ENCODE assay signal across 10 mouse cellular contexts in the genomic region with DNA sequence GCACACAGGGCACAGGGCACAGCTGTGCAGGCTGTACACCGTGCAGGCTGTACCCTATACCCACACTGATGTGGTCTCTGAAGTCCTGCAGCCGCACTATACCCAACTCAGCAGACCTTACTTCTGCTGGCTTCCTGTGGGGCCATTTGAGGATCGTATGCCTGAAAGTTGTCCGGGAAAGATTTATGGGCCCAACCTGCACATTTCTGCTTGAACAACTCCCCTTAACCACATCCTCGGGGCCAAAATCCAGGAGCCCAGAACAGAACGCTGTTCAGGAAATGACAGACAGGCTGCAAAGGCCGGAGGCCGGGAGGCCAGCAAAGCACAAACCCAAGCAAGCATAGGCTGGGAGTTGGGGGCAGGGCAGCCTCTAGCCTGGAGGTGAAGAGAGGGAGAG. TPM values are rescaled to one million over a fixed set of nuclear protein-coding genes. Genes with fewer than 3 reads are reported as not detected.
A peak's percentile ranks its signal among the peaks of the same experiment; 100 is the strongest.
DNase-seq lines count a peak whose midpoint lies in the region; ATAC-seq and TF ChIP-seq lines count a peak whose summit lies in the region.
"Had no signal": no experiment of that assay in that cellular context is flagged by ENCODE, and none has a peak within 500 bp of the region (broad histone marks: within the 10 kb centered on the region; RNA-seq: fewer than 3 reads in every experiment).

No protein-coding gene starts in this region.

- 0 out of 2 replicates have a peak, but pooled peaks cover 5% of the 10 kb centered on the region for H3K27me3 ChIP-seq in neural tube, embryonic 15.5 days (replicated peaks)
- H3K27me3 ChIP-seq in forebrain, postnatal 0 days (ENCODE audit: insufficient read depth, low read length), result no peaks in the 10 kb centered on the region
- peaks cover 11% of the 10 kb centered on the region for H3K27me3 ChIP-seq in limb, embryonic 13.5 days
- H3K27me3 ChIP-seq in heart, embryonic 10.5 days (ENCODE audit: insufficient read depth, poor library complexity, severe bottlenecking), result peaks cover 50% of the 10 kb centered on the region

- no peaks in the 10 kb centered on the region for H3K9me3 ChIP-seq in neural tube, embryonic 15.5 days (replicated peaks)
- no peaks in the 10 kb centered on the region for H3K9me3 ChIP-seq in forebrain, postnatal 0 days (ENCODE audit: low read length)
- no peaks in the 10 kb centered on the region for H3K9me3 ChIP-seq in limb, embryonic 13.5 days
- H3K9me3 ChIP-seq in heart, embryonic 10.5 days, result peaks cover 4% of the 10 kb centered on the region; the same call in 1 of the 2 replicates

- no peak overlapping the region for H3K27ac ChIP-seq in neural tube, embryonic 15.5 days (replicated peaks)
- H3K27ac ChIP-seq in forebrain, postnatal 0 days (ENCODE audit: low read depth, low read length), result peak overlapping the region; percentile 47; the same call in 1 of the 2 replicates
- 0 out of 2 replicates have a peak overlapping the region, but pooled peaks have one; percentile 15 for H3K27ac ChIP-seq in limb, embryonic 13.5 days
- H3K27ac ChIP-seq in heart, embryonic 10.5 days, result no peak overlapping the region

- ATAC-seq in neural tube, embryonic 15.5 days (ENCODE audit: low FRiP score), result no peak
- ATAC-seq in forebrain, postnatal 0 days, result no peak
- ATAC-seq in limb, embryonic 13.5 days (ENCODE audit: low FRiP score, low read depth), result peak; percentile 57; the same call in 1 of the 2 replicates
- ATAC-seq: intestine, postnatal 0 days had no signal

- peak; percentile 61 for DNase-seq in neural tube, embryonic 10.5 days (ENCODE audit: extremely low spot score, low spot score)
- no peak for DNase-seq in forebrain, postnatal 0 days
- no peak for DNase-seq in adrenal gland, adult (ENCODE audit: inconsistent age in 2 of 2, low spot score in 1 of 2)
- no peak for DNase-seq in heart, embryonic 10.5 days (ENCODE audit: low spot score)
- DNase-seq in gastrocnemius, postnatal 14 days, result no peak
- DNase-seq in adrenal gland, adult 18-20 months (ENCODE audit: low spot score in 2 of 2), result no peak
- DNase-seq: lung, postnatal 36 days had no signal

- H3K4me3 ChIP-seq in neural tube, embryonic 15.5 days (replicated peaks), result no peak overlapping the region
- H3K4me3 ChIP-seq in forebrain, postnatal 0 days (ENCODE audit: low read depth, low read length), result no peak overlapping the region
- no peak overlapping the region for H3K4me3 ChIP-seq in limb, embryonic 13.5 days
- no peak overlapping the region for H3K4me3 ChIP-seq in heart, embryonic 10.5 days

- no peak for TF ChIP-seq CTCF in forebrain, postnatal 0 days (IDR thresholded peaks at IDR 0.05; ENCODE audit: low read depth)

- intact Hi-C loops in gastrocnemius, postnatal 14 days (cut with DNase I; ENCODE audit: low total_unique reads), result no loop called here

- WGBS in neural tube, embryonic 15.5 days, result 22% methylated on average over 8 of the region's 8 CpGs
- 43% methylated on average over 8 of the region's 8 CpGs for WGBS in forebrain, postnatal 0 days
- 8% methylated on average over 8 of the region's 8 CpGs for WGBS in limb, embryonic 13.5 days
- WGBS in heart, embryonic 10.5 days, result 54% methylated on average over 8 of the region's 8 CpGs

- no peak overlapping the region for H3K9ac ChIP-seq in neural tube, embryonic 15.5 days (replicated peaks)
- no peak overlapping the region for H3K9ac ChIP-seq in forebrain, postnatal 0 days
- H3K9ac ChIP-seq in limb, embryonic 13.5 days, result no peak overlapping the region

- H3K4me1 ChIP-seq in neural tube, embryonic 15.5 days, result peaks cover 45% of the 10 kb centered on the region
- H3K4me1 ChIP-seq in forebrain, postnatal 0 days (ENCODE audit: insufficient read depth), result peaks cover 33% of the 10 kb centered on the region
- H3K4me1 ChIP-seq in limb, embryonic 13.5 days, result peaks cover 51% of the 10 kb centered on the region
- peaks cover 25% of the 10 kb centered on the region for H3K4me1 ChIP-seq in heart, embryonic 10.5 days

- no peak overlapping the region for H3K4me2 ChIP-seq in neural tube, embryonic 15.5 days
- H3K4me2 ChIP-seq in forebrain, postnatal 0 days (ENCODE audit: low read depth), result no peak overlapping the region
- H3K4me2 ChIP-seq in limb, embryonic 13.5 days (replicated peaks), result peak overlapping the region; percentile 0; the same call in 1 of the 2 replicates

- no peaks in the 10 kb centered on the region for H3K36me3 ChIP-seq in neural tube, embryonic 15.5 days
- H3K36me3 ChIP-seq in forebrain, postnatal 0 days (ENCODE audit: insufficient read depth), result no peaks in the 10 kb centered on the region
- H3K36me3 ChIP-seq in limb, embryonic 13.5 days, result no peaks in the 10 kb centered on the region
- no peaks in the 10 kb centered on the region for H3K36me3 ChIP-seq in heart, embryonic 10.5 days

RNA-seq across cellular contexts. Expression of a gene that starts 41.0 kb away (rescaled TPM):
- polyA plus RNA-seq in neural tube, embryonic 15.5 days (2015; fragmentation: Nextera tagmentation; extraction: Ambion mirVana), result 998 and 1,098 TPM in 2 replicates
- 3,281 and 3,879 TPM in 2 replicates for total RNA-seq in forebrain, postnatal 0 days (2014; rRNA removed)
- 995 and 1,414 TPM in 2 replicates for polyA plus RNA-seq in forebrain, postnatal 0 days (2015; fragmentation: Nextera tagmentation; extraction: Ambion mirVana)
- 1,317 and 1,413 TPM in 2 replicates for polyA plus RNA-seq in limb, embryonic 13.5 days (2015; fragmentation: Nextera tagmentation; extraction: Ambion mirVana)
- 900 and 968 TPM in 2 replicates for polyA plus RNA-seq in heart, embryonic 10.5 days (2016; fragmentation: Nextera tagmentation; extraction: Ambion mirVana)
- total RNA-seq in gastrocnemius, postnatal 14 days (2021), result 1,000 to 10,000 TPM; 1,466 to 1,621 TPM
- 1,000 to 10,000 TPM; 2,039 to 2,138 TPM for total RNA-seq in adrenal gland, adult 18-20 months (2021)

Comparison
In these comparisons a context has a peak if more than half of its experiments do, and no peak if none do; other contexts are left out.
1. H3K27ac ChIP-seq: peak in forebrain, postnatal 0 days (single experiment) and limb, embryonic 13.5 days (single experiment); none in neural tube, embryonic 15.5 days (single experiment) and heart, embryonic 10.5 days (single experiment).